Mouse (Mus musculus): Measurements from ENCODE around the gene Phc2.

Gene Phc2

GRCm38 (mm10) chr4:128721761-128722160 is 67.3 kb downstream of the Phc2 start:
- no peak for DNase-seq

DNA sequence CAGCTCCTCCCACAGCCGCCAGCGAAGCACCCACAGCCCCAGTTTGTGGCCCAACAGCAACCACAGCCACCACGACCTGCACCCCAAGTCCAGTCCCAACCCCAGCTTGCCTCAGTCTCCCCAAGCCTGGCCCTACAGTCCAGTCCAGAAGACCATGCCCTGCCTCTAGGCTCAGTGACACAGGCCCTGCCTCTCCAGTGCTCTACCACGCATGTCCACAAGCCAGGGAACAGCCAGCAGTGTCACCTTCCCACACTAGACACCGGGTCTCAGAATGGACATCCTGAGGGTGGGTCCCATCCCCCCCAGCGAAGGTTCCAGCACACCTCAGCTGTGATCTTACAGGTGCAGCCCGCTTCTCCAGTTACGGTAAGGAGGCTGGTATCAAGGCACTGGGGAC is 68.4 kb downstream of the Phc2 start:
- no peak for DNase-seq

DNA sequence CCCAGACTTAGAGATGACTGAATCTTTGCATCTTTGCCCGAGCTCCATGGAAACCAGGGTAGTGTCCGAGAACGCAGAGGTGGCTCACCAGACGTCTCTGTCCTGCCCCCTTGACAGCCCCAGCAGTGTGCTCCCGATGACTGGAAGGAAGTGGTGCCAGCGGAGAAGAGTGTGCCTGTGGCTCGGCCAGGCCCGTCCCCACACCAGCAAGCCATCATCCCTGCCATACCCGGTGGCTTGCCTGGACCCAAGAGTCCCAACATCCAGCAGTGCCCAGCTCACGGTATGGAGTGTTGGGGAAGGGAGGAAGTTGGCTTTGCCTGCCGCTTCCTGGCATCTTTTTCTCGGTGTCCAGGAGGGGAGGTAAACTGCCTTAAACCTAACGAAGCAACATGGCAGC is 68.9 kb downstream of the Phc2 start:
- no peak for DNase-seq

- no peak for DNase-seq
These were observed 69.6 kb downstream of the Phc2 start for GRCm38 (mm10) chr4:128724059-128724458.

DNA sequence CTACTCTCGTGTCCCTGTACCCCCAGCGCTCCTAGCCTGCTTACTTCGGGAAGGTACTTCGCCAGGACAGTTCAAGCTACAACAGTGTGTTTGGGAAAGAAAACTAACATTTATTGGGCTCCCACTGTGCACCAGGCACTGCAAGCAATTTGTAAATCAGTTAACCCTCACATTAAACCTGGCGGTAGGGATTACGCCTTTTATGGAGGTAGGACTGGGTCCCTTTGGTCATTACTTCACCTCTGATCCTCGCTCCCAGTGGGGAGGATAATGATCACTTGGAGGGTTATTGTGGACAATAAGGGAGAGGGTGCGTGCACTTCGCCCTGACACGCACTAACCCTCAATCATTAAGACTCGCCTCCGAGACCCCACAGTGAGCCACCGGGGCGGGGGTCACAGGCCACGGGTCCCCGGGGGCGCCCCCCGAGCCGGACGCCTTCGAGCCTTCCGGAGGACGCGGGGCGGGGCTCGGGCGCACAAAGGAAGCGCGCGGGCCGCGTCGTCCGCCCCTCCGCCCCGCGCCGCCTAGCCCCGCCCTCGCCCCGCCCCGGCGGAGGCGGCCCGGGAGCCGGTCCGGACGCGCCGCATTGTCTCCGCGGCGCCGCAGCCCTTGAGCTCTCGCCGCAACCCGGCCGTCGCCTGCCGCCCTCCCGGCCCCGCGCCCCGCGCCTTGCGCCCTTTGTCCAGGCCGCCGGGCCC is 72.7 kb downstream of the Phc2 start:
- peak; percentile 93 for DNase-seq

DNA sequence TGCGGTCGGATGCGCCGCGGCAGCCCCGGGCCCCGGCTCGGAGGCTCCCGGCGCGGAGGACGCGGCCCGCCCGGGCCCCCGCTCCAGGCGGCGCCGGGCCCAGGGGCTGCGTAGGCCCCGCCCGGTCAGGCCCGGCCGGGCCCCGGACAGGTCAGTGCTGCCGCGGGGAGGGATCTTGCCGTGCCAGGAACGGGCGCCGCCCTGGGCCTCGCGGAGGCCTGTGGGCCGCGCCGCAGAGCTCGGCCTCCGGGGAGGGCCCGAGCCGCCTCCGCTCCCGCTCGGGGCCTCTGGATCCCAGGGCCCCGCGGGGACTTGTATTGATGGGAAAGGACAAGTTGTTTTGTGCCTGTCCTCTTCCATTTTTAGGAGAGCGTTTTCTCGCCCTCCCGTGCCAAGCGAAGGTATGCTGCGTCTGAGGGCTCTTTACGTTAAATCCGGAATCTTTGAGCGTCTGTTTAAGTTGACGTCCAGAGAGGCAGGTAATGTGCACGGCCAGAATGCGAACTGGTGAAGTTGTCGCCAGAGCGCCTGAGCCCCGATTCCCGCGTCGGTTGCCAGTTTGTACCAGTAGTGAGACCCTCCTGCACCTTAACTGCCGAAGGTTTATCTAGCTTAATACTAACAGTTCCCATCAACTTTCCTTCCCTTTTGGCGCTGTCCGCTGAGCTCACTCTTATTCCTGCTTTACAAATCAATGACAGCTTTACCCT is 73.4 kb downstream of the Phc2 start:
- peak; percentile 81 for DNase-seq

DNA sequence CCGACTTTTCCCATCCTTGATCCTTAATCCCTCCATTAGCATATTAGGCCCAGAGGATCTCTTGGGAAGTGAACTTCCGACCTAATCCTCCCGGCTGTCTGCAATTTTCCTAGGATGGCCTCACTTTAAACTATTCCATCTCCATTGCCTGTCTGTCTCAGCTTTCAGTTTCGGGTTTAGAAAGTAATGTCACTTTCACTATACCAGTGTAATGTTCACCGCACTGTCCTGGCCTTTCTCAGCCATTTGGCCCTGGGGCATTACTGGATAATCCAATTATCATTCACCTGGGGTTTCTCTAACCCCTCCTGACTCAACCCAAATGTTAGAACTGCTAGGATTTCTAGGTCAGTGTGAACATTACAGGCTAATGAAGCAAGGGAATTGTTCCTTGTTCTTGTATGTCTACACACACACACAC is 73.9 kb downstream of the Phc2 start:
- DNase-seq: no peak

DNA sequence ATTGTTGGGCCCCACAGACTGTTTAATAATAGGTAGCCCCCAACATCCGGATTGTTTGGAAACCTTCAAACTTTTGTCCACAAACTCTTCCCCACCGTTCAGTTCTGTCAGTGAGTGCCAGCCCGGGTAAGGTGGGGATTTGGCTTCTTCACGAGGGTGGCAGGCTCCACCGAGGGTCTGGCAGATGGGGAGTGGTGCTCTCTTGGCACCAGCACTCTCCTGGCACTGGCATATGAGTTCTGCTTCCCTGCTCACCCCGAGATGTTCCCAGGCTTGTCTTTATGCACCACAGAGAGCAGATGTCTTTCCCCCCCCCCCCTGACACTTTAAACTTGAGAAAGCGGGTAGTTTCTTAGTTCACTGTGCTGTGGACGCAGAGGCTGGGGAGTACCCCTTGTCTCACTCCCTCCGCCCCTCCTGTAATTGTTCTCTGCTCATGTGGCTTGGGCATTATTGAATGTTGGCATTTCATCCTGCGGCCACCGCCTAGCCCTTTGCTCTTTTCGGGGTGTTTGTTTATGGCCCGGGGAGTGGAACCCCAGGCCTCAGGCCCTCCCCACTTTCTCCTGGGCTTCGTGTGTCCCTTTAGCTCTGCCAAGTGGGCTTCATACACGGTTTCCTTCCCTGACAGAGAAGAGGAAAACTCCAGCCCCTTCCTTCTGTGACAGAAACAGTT is 74.7 kb downstream of the Phc2 start:
- DNase-seq: no peak

DNA sequence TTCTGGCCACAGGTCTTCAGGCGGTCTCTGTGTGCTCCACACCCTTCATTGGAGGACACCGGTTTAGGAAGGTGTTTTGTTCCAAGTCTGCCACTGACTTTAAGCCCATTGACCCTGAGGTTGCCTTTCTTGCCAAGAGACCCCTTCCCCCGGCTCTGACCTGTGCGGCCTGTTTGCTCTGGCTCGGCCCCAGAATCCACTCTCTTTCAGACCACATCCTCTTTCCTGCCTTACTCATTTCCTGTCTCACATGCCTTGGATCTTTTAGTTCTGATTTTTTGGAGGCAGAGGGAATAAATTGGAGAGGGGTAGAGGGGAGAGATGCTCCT is 75.2 kb downstream of the Phc2 start:
- DNase-seq: peak; percentile 70

GRCm38 (mm10) chr4:128730271-128730670 is 75.8 kb downstream of the Phc2 start:
- DNase-seq: no peak

GRCm38 (mm10) chr4:128732794-128733193 is 78.3 kb downstream of the Phc2 start:
- no peak for DNase-seq

GRCm38 (mm10) chr4:128733496-128733895 is 79.0 kb downstream of the Phc2 start:
- DNase-seq: peak; percentile 43

DNA sequence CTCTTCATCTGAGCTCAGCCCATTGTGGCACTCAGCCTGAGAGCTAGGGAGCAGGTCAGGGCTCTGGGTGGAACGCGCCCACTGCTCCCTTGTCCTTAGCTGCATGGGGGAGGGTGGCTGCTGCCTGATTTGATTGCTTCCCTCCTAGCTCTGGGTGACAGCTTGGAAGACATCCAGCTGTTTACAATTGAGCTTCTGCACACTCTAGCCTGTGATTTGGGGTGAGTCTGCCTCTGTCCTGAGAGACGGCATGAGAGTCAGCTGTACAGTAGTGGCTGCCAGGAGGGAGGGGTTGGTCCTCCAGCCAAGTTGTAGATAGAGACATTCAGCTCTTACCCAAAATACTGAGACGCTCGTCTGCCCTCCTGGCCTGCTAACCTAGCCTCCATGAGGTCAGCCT is 79.7 kb downstream of the Phc2 start:
- DNase-seq: peak; percentile 90

DNA sequence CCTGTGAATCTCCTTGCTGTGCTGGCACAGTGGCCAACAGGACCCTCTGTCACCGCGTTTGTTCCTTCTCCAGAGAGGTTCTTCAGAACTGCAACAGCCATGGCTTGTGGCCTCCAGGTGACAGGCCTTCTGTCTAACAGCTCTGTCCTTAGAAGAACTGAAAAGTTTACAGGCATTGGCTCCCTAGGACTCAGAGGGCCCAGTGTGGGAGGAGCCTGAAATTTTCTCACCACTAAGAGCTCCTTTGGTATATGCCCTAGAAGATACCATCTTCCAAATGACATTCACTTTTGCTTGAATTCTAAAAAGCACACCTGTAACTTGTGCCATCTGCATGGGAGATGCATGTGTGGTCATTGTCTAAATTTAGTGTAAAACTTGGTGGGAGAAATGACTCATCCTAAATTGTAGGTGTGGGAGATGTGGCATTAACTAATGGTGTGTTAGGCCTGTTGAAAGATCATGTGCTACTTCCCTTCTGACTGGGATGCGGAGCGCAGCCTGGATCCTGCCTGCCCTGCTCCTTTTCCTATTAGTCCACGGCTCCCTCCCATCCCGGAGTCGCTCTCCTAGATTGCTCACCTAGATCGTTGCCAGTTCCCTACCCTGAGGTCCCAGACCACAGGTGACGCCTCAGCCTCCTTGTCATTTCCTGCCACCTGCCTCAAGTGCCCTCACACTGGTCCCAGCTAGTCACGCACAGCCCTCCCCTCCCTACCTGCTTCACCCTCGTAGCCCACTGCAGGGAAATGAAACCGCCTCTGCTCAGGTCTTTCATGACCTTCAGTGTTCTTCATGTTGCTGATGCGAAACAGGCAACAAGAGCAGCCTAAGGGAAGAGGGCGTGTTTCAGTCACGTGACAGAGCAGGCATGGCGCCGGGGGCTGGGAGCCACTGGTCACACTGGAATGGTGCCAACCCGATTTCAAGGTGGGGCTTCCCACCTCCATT is 80.5 kb downstream of the Phc2 start:
- peak; percentile 77 for DNase-seq

DNA sequence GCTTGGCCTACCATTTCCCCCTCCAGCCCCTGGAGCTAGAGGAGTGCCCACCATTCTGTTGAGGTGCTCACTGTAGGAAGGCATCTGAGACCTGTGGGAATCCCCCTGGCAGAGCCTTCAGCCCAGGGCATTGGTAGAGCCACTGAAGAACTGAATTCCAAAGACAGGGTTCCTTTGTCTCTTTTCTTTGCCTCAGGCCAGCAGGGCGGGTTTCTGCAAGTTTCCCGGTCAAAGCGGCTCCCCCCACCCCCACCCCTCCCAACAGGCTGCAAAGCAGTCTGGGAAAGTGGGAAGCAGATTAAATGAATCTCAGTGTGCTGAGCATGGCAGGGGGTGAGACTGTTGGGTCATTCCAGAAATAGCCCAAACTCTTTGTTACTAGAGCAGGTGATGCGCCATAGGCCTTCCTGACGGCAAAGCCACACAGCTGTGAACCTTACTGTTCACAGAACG is 82.7 kb downstream of the Phc2 start:
- DNase-seq: no peak

GRCm38 (mm10) chr4:128737825-128738610 is 83.5 kb downstream of the Phc2 start:
- DNase-seq: no peak

DNA sequence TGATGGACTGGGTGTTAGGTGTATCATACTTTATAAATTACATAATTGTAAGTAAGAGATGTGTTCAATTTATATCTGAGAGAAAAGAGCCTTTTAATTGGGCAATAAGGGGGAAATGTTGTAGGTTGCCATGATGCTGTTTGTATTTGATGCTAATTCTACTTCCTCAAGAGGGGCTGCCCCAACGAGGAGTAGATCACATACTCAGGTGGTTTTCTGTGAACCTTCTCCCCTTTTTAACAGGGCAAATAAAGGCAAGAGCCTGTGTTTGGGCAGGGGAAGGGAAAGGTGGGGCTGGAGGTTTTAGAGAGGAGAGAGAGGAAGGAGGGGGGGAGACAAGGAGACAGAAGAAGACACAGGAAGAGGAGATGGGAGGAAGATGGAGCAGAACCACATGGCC is 86.4 kb downstream of the Phc2 start:
- no peak for DNase-seq

DNA sequence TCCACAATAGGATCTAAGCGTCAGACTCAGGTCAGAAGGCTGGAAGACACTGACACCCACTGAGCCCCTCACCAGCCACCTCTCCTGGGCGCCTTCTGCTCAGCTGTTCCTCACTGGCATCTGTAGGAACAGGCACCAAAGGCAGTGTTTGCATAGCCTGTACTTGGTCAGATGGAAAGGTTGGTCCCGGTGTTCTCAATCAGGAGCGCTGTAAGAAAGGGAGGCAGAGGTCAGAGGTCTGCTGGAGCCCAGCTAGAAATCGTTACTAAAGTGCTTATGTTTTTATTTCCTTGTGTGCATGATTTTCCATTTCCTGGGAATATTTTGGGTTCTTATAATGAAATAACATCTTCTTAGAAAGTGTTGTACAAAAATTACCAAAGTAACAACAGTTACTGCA is 87.4 kb downstream of the Phc2 start:
- DNase-seq: no peak

GRCm38 (mm10) chr4:128742379-128742970 is 88.0 kb downstream of the Phc2 start:
- no peak for DNase-seq

DNA sequence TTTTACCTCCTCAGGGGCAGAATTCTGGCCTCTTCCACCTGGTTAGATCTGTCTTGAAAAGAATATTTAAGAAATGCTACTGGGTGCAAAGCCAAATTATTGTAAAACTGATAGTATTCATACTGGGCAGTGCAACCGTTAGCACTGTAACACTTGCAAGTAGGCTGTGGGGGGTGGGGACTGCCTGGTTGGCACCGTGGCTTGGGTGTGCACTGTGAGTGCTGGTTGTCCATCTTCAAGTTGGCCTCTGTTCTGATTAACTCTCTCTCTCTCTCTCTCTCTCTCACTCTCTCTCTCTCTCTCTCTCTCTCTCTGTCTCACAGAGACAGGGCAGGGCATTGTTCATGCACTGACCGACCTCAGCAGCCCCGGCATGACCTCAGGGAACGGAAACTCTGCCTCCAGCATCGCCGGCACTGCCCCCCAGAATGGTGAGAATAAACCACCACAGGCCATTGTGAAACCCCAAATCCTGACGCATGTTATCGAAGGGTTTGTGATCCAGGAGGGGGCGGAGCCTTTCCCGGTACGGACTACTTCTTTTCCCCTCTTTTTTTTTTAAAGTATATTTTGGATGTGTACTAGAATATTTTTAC is 88.6 kb downstream of the Phc2 start:
- no peak for DNase-seq

GRCm38 (mm10) chr4:128745160-128745559 is 90.7 kb downstream of the Phc2 start:
- DNase-seq: no peak
